ENCODE assay signal across 24 mouse cellular contexts in the genomic region with DNA sequence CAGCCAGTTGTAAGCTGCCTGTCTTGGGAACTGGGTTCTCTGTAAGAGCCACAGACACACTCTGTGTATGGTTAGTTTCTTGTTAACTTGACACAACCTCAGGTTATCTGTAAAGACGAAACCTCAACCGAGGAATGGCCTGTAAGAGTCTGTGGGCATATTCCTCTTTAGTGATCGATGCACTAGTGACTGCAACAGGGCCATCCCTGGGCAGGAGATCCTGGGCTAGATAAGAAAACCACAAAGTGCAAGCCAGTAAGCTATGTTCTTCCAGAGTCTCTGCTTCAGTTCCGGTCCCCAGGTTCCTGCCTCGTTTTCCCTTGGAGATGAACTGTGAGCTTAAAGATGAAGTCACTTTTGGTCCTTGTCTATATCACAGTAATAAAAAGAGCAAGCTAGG.
DNase-seq lines count a peak whose midpoint lies in the region; ATAC-seq lines count a peak whose summit lies in the region.
"Had no signal": no experiment of that assay in that cellular context is flagged by ENCODE, and none has a peak within 500 bp of the region (broad histone marks: within the 10 kb centered on the region; RNA-seq: fewer than 3 reads in every experiment).

No protein-coding gene starts in this region.

- no peaks in the 10 kb centered on the region for H3K36me3 ChIP-seq in lung, embryonic 16.5 days (ENCODE audit: control insufficient read depth, insufficient read depth, low read length)
- H3K36me3 ChIP-seq: embryonic facial prominence, embryonic 15.5 days; forebrain, embryonic 15.5 days; G1E; heart, embryonic 13.5 days; hindbrain, embryonic 15.5 days had no signal

- no peak for ATAC-seq in lung, embryonic 16.5 days (ENCODE audit: low read depth)
- ATAC-seq: activated CD4-positive, CD25-positive, alpha-beta regulatory T cell, adult 4 months; CD4-positive, CD25-positive, alpha-beta regulatory T cell, adult 4 months; forebrain, embryonic 15.5 days; inflammation-experienced regulatory T-cells, adult 6 months; Patski had no signal

- no peaks in the 10 kb centered on the region for H3K27me3 ChIP-seq in lung, embryonic 16.5 days (ENCODE audit: control insufficient read depth, insufficient read depth, low read depth, low read length)
- H3K27me3 ChIP-seq: embryonic facial prominence, embryonic 15.5 days; forebrain, embryonic 15.5 days; heart, embryonic 13.5 days; hindbrain, embryonic 15.5 days; Patski had no signal

- 52% methylated on average over 5 of the region's 5 CpGs for WGBS in lung, embryonic 16.5 days

- no peak overlapping the region for H3K9ac ChIP-seq in lung, embryonic 16.5 days (ENCODE audit: low read length)
- H3K9ac ChIP-seq: embryonic facial prominence, embryonic 15.5 days; forebrain, embryonic 15.5 days; heart, embryonic 13.5 days; hindbrain, embryonic 15.5 days had no signal

- H3K4me3 ChIP-seq in lung, embryonic 16.5 days (ENCODE audit: low read length), result no peak overlapping the region
- H3K4me3 ChIP-seq: embryonic facial prominence, embryonic 15.5 days; erythroblast, embryonic 14.5 days; forebrain, embryonic 10.5 days; forebrain, embryonic 15.5 days; heart, embryonic 13.5 days; hindbrain, embryonic 15.5 days had no signal

- H3K9me3 ChIP-seq in lung, embryonic 16.5 days (ENCODE audit: control insufficient read depth, low read length), result no peaks in the 10 kb centered on the region
- H3K9me3 ChIP-seq: embryonic facial prominence, embryonic 15.5 days; forebrain, embryonic 10.5 days; forebrain, embryonic 15.5 days; heart, embryonic 13.5 days; hindbrain, embryonic 15.5 days had no signal

- no peak for DNase-seq in lung, postnatal 36 days
- peak; percentile 36 for DNase-seq in MN1 (ENCODE audit: low spot score)
- peak; percentile 12 for DNase-seq in induced T-regulatory cell, adult 2 months (ENCODE audit: low read depth)
- no peak for DNase-seq in left cerebral cortex, adult 9 months (ENCODE audit: low spot score in 2 of 2)
- no peak for DNase-seq in gastrocnemius, postnatal 4 days (ENCODE audit: low spot score in 2 of 2)
- no peak for DNase-seq in kidney, postnatal 4 days
- DNase-seq: adrenal gland, postnatal 36 days; B cell, adult 2 months; cerebellum, adult 2 months; embryo, embryonic 11 days; gastrocnemius, postnatal 36 days; heart, postnatal 36 days had no signal

- no peak overlapping the region for H3K4me2 ChIP-seq in lung, embryonic 16.5 days (ENCODE audit: low read depth, low read length)
- H3K4me2 ChIP-seq: embryonic facial prominence, embryonic 15.5 days; forebrain, embryonic 15.5 days; heart, embryonic 13.5 days; hindbrain, embryonic 15.5 days had no signal

- peaks cover 10% of the 10 kb centered on the region; the same call in 1 of the 2 replicates for H3K4me1 ChIP-seq in lung, embryonic 16.5 days (replicated peaks; ENCODE audit: control insufficient read depth, insufficient read depth, low read length)

- peak overlapping the region; percentile 12; the same call in 1 of the 2 replicates for H3K27ac ChIP-seq in lung, embryonic 16.5 days (ENCODE audit: low read length)
- H3K27ac ChIP-seq: embryonic facial prominence, embryonic 15.5 days; forebrain, embryonic 10.5 days; forebrain, embryonic 15.5 days; heart, embryonic 13.5 days; hindbrain, embryonic 15.5 days had no signal

Comparison
In these comparisons a context has a peak if more than half of its experiments do, and no peak if none do; other contexts are left out.
1. DNase-seq: peak in MN1 (single experiment) and induced T-regulatory cell, adult 2 months (single experiment); none in lung, postnatal 36 days (single experiment), left cerebral cortex, adult 9 months (0 of 2), gastrocnemius, postnatal 4 days (0 of 2) and kidney, postnatal 4 days (0 of 2).